ENCODE assay signal across 11 mouse cellular contexts in the genomic region with DNA sequence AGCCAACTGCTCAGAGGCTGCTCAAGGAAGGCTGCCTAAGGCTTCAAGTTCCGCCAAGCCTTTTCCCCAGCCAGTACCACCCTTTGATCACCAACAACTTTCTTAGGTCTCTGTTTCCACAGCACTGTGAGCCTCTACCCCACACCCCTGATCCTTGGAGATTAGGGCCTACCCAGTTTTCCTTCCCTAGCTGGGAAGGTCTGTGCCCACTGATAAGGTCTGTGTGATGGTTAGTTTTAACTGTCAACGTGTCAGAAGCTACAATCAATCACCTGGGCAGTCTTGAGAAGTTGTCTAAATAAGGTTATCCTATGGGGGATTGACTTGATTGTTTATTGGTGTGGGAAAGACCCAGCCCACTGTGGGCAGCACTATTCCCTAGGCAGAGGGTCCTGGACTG. TPM values are rescaled to one million over a fixed set of nuclear protein-coding genes. Genes with fewer than 3 reads are reported as not detected.
DNase-seq lines count a peak whose midpoint lies in the region; ATAC-seq lines count a peak whose summit lies in the region.
"Had no signal": no experiment of that assay in that cellular context is flagged by ENCODE, and none has a peak within 500 bp of the region (broad histone marks: within the 10 kb centered on the region; RNA-seq: fewer than 3 reads in every experiment).

No protein-coding gene starts in this region.

- 54% methylated on average over 2 of the region's 2 CpGs for WGBS in heart, embryonic 11.5 days (ENCODE audit: insufficient replicate concordance)
- WGBS in limb, embryonic 15.5 days, result 69% methylated on average over 2 of the region's 2 CpGs
- WGBS in forebrain, embryonic 13.5 days, result 81% methylated on average over 2 of the region's 2 CpGs
- WGBS in forebrain, embryonic 16.5 days, result 92% methylated on average over 2 of the region's 2 CpGs

- H3K4me3 ChIP-seq in heart, embryonic 11.5 days (ENCODE audit: low read depth, low read length), result no peak overlapping the region
- no peak overlapping the region for H3K4me3 ChIP-seq in limb, embryonic 15.5 days
- H3K4me3 ChIP-seq in forebrain, embryonic 13.5 days, result no peak overlapping the region
- no peak overlapping the region for H3K4me3 ChIP-seq in forebrain, embryonic 16.5 days (replicated peaks; ENCODE audit: low read length)

- DNase-seq in heart, adult 11 months, result no peak
- DNase-seq in spleen, postnatal 4 days (ENCODE audit: low spot score in 2 of 2), result peak; percentile 59 to 70
- DNase-seq in spleen, postnatal 14 days (ENCODE audit: low spot score in 2 of 2), result no peak
- no peak for DNase-seq in ovary, postnatal 36 days (ENCODE audit: low spot score)
- DNase-seq: gastrocnemius, postnatal 25 days; kidney, postnatal 10 days had no signal

- peaks cover 37% of the 10 kb centered on the region for H3K4me1 ChIP-seq in heart, embryonic 11.5 days (ENCODE audit: control insufficient read depth, insufficient read depth, low read length)
- H3K4me1 ChIP-seq in limb, embryonic 15.5 days, result peaks cover 26% of the 10 kb centered on the region
- no peaks in the 10 kb centered on the region for H3K4me1 ChIP-seq in forebrain, embryonic 13.5 days
- no peaks in the 10 kb centered on the region for H3K4me1 ChIP-seq in forebrain, embryonic 16.5 days (replicated peaks; ENCODE audit: control insufficient read depth, insufficient read depth, low read length)

- H3K4me2 ChIP-seq in heart, embryonic 11.5 days, result peak overlapping the region; percentile 47
- no peak overlapping the region for H3K4me2 ChIP-seq in limb, embryonic 15.5 days
- no peak overlapping the region for H3K4me2 ChIP-seq in forebrain, embryonic 13.5 days
- H3K4me2 ChIP-seq in forebrain, embryonic 16.5 days (ENCODE audit: low read length), result no peak overlapping the region

- H3K9me3 ChIP-seq in heart, embryonic 11.5 days (replicated peaks; ENCODE audit: control insufficient read depth, low read length), result no peaks in the 10 kb centered on the region
- no peaks in the 10 kb centered on the region for H3K9me3 ChIP-seq in limb, embryonic 15.5 days
- H3K9me3 ChIP-seq in forebrain, embryonic 13.5 days (replicated peaks), result no peaks in the 10 kb centered on the region
- no peaks in the 10 kb centered on the region for H3K9me3 ChIP-seq in forebrain, embryonic 16.5 days (ENCODE audit: control insufficient read depth, low read length)

- H3K36me3 ChIP-seq in heart, embryonic 11.5 days (ENCODE audit: control insufficient read depth, insufficient read depth, low read length), result no peaks in the 10 kb centered on the region
- H3K36me3 ChIP-seq in limb, embryonic 15.5 days, result peaks cover 9% of the 10 kb centered on the region; the same call in 1 of the 2 replicates
- no peaks in the 10 kb centered on the region for H3K36me3 ChIP-seq in forebrain, embryonic 13.5 days (ENCODE audit: poor library complexity, severe bottlenecking)
- H3K36me3 ChIP-seq in forebrain, embryonic 16.5 days (ENCODE audit: control insufficient read depth, insufficient read depth), result no peaks in the 10 kb centered on the region

- H3K27ac ChIP-seq in heart, embryonic 11.5 days (ENCODE audit: low read depth, low read length), result peak overlapping the region; percentile 57
- peak overlapping the region; percentile 70 for H3K27ac ChIP-seq in limb, embryonic 15.5 days
- no peak overlapping the region for H3K27ac ChIP-seq in forebrain, embryonic 13.5 days
- no peak overlapping the region for H3K27ac ChIP-seq in forebrain, embryonic 16.5 days (ENCODE audit: low read length)

- ATAC-seq in heart, embryonic 11.5 days (replicated peaks; ENCODE audit: insufficient number of reproducible peaks, low FRiP score, low TSS enrichment), result 0 out of 2 replicates have a peak, but pooled peaks have one; percentile 12
- ATAC-seq in limb, embryonic 15.5 days (ENCODE audit: insufficient number of reproducible peaks, low FRiP score, low TSS enrichment, low read depth), result no peak
- no peak for ATAC-seq in forebrain, embryonic 13.5 days
- no peak for ATAC-seq in forebrain, embryonic 16.5 days
- ATAC-seq: midbrain, embryonic 16.5 days had no signal

- no peaks in the 10 kb centered on the region for H3K27me3 ChIP-seq in heart, embryonic 11.5 days (ENCODE audit: control insufficient read depth, insufficient read depth, low read length)
- no peaks in the 10 kb centered on the region for H3K27me3 ChIP-seq in limb, embryonic 15.5 days
- no peaks in the 10 kb centered on the region for H3K27me3 ChIP-seq in forebrain, embryonic 13.5 days
- no peaks in the 10 kb centered on the region for H3K27me3 ChIP-seq in forebrain, embryonic 16.5 days (replicated peaks; ENCODE audit: control insufficient read depth, insufficient read depth, low read length)

- H3K9ac ChIP-seq in heart, embryonic 11.5 days (ENCODE audit: low read depth, low read length), result peak overlapping the region; percentile 61; the same call in 1 of the 2 replicates
- no peak overlapping the region for H3K9ac ChIP-seq in limb, embryonic 15.5 days
- H3K9ac ChIP-seq in forebrain, embryonic 13.5 days, result no peak overlapping the region
- H3K9ac ChIP-seq in forebrain, embryonic 16.5 days (replicated peaks; ENCODE audit: low read depth, low read length), result no peak overlapping the region

RNA-seq across cellular contexts. Expression of gene Piezo1, which starts 13.3 kb away (rescaled TPM):
- 17.4 and 19.4 TPM in 2 replicates for polyA plus RNA-seq in heart, embryonic 11.5 days (2014; fragmentation: Nextera tagmentation; extraction: Ambion mirVana)
- polyA plus RNA-seq in limb, embryonic 15.5 days (2015; fragmentation: Nextera tagmentation; extraction: Ambion mirVana), result 17.5 and 23.3 TPM in 2 replicates
- 1.4 and 2.0 TPM in 2 replicates for polyA plus RNA-seq in forebrain, embryonic 13.5 days (2015; fragmentation: Nextera tagmentation; extraction: Ambion mirVana)
- 1.9 and 3.4 TPM in 2 replicates for polyA plus RNA-seq in forebrain, embryonic 16.5 days (2015; fragmentation: Nextera tagmentation; extraction: Ambion mirVana)

RNA-seq across cellular contexts. Expression of gene Cdt1, which starts 30.0 kb away (rescaled TPM):
- polyA plus RNA-seq in heart, embryonic 11.5 days (2014; fragmentation: Nextera tagmentation; extraction: Ambion mirVana), result 29.5 and 30.4 TPM in 2 replicates
- 31.8 and 36.1 TPM in 2 replicates for polyA plus RNA-seq in limb, embryonic 15.5 days (2015; fragmentation: Nextera tagmentation; extraction: Ambion mirVana)
- polyA plus RNA-seq in forebrain, embryonic 13.5 days (2015; fragmentation: Nextera tagmentation; extraction: Ambion mirVana), result 29.1 and 32.3 TPM in 2 replicates
- 12.0 and 13.9 TPM in 2 replicates for polyA plus RNA-seq in forebrain, embryonic 16.5 days (2015; fragmentation: Nextera tagmentation; extraction: Ambion mirVana)

RNA-seq across cellular contexts. Expression of gene Aprt, which starts 38.9 kb away (rescaled TPM):
- 250 and 262 TPM in 2 replicates for polyA plus RNA-seq in heart, embryonic 11.5 days (2014; fragmentation: Nextera tagmentation; extraction: Ambion mirVana)
- polyA plus RNA-seq in limb, embryonic 15.5 days (2015; fragmentation: Nextera tagmentation; extraction: Ambion mirVana), result 268 and 295 TPM in 2 replicates
- polyA plus RNA-seq in forebrain, embryonic 13.5 days (2015; fragmentation: Nextera tagmentation; extraction: Ambion mirVana), result 193 and 198 TPM in 2 replicates
- 184 and 204 TPM in 2 replicates for polyA plus RNA-seq in forebrain, embryonic 16.5 days (2015; fragmentation: Nextera tagmentation; extraction: Ambion mirVana)

Comparison
In these comparisons a context has a peak if more than half of its experiments do, and no peak if none do; other contexts are left out.
1. DNase-seq: peak in spleen, postnatal 4 days (2 of 2); none in heart, adult 11 months (single experiment), spleen, postnatal 14 days (0 of 2) and ovary, postnatal 36 days (single experiment).
2. H3K27ac ChIP-seq: peak in heart, embryonic 11.5 days (single experiment) and limb, embryonic 15.5 days (single experiment); none in forebrain, embryonic 13.5 days (single experiment) and forebrain, embryonic 16.5 days (single experiment).